Mouse (Mus musculus) heart, postnatal 0 days (tissue): ENCODE measurements around the gene Gpd2. TPM values are rescaled to one million over a fixed set of nuclear protein-coding genes. Genes with fewer than 3 reads are reported as not detected.

Experiments used
- ATAC-seq: fragments of 200-750 bp; cut with Nextera tagmentation; 2 replicates; pipeline ENCODE4 v1.8.0; 2017; ENCODE audit warnings: low read depth, moderate number of reproducible peaks, moderate library complexity; ENCODE audit not compliant: insufficient read depth
- DNase-seq: peaks from one replicate; pipeline ENCODE4 v3.0.0-alpha.2; 2016; ENCODE audit warnings: low spot score
- H3K27ac ChIP-seq: fragments of 300-500 bp; sonication (generic); 2 replicates; pipeline ENCODE4 v1.5.1; 2014; ENCODE audit warnings: low read depth, mild to moderate bottlenecking
- H3K27me3 ChIP-seq: fragments of 300-500 bp; sonication (generic); 2 replicates; pipeline ENCODE4 v1.6.1; 2014; ENCODE audit warnings: low read length, mixed read lengths; ENCODE audit not compliant: control insufficient read depth, insufficient read depth
- H3K36me3 ChIP-seq: fragments of 300-500 bp; sonication (generic); replicated peaks from 2 replicates; pipeline ENCODE4 v1.6.1; 2014; ENCODE audit warnings: low read length, mixed read lengths; ENCODE audit not compliant: control insufficient read depth, insufficient read depth
- H3K4me1 ChIP-seq: fragments of 300-500 bp; sonication (generic); 2 replicates; pipeline ENCODE4 v1.6.1; 2014; ENCODE audit warnings: antibody characterized with exemption; ENCODE audit not compliant: control insufficient read depth, insufficient read depth
- H3K4me2 ChIP-seq: fragments of 300-500 bp; sonication (generic); 2 replicates; pipeline ENCODE4 v1.6.1; 2014; ENCODE audit warnings: low read depth, mild to moderate bottlenecking, low read length, moderate library complexity
- H3K4me3 ChIP-seq: fragments of 300-500 bp; sonication (generic); 2 replicates; pipeline ENCODE4 v1.5.1; 2014; ENCODE audit warnings: low read depth, low read length
- H3K9ac ChIP-seq: fragments of 300-500 bp; sonication (generic); replicated peaks from 2 replicates; pipeline ENCODE4 v1.6.1; 2014; ENCODE audit warnings: low read depth, low read length, mixed read lengths
- H3K9me3 ChIP-seq: fragments of 300-500 bp; sonication (generic); replicated peaks from 2 replicates; pipeline ENCODE4 v1.6.1; 2016; ENCODE audit warnings: low read length; ENCODE audit not compliant: control insufficient read depth
- CTCF ChIP-seq: IDR thresholded peaks from 2 replicates; pipeline ENCODE4 v1.5.1; 2016; ENCODE audit warnings: antibody characterized with exemption, control low read depth, low read depth
- EP300 ChIP-seq: IDR thresholded peaks from 2 replicates; pipeline ENCODE4 v1.6.1; 2016; ENCODE audit warnings: antibody characterized with exemption, low read depth
- WGBS: fragments of 180-500 bp; shearing (Covaris S2); extraction: QIAGEN DNeasy Blood & Tissue Kit; methylation state at CpG from one replicate; pipeline ENCODE4 v1.1.7; 2014; 5-methylcytosine and 5-hydroxymethylcytosine counted together
- polyA plus RNA-seq: library from polyadenylated mRNA; unstranded; fragments of >200 nt; fragmentation: Nextera tagmentation; extraction: Ambion mirVana; gene quantifications from 2 replicates; pipeline ENCODE4 v1.2.1, GENCODE M21; 2015
- total RNA-seq: library from RNA; depleted of rRNA; stranded (reverse); fragments of >200 nt; gene quantifications from 2 replicates; pipeline ENCODE4 v1.2.3, GENCODE M21; 2014; ENCODE audit warnings: low replicate concordance

Gpd2 gene
- total and polyA plus RNA-seq, 2 experiments from 2014 or later, result 9.0 to 10.6 TPM

GRCm38 (mm10) chr2:57267394-57267716 lies 29.9 kb downstream of the Gpd2 start:
- Histone ChIP-seq H3K4me1 (peaks cover 3% of the 10 kb centered on the region; the same call in 1 of the 2 replicates), H3K4me3 (no peak overlapping the region), H3K27ac (no peak overlapping the region), H3K9ac (no peak overlapping the region), H3K27me3 (no peaks in the 10 kb centered on the region), H3K9me3 (no peaks in the 10 kb centered on the region), H3K36me3 (no peaks in the 10 kb centered on the region), H3K4me2 (no peak overlapping the region)
- whole genome bisulfite sequencing, result 55% methylated on average over 7 of the region's 7 CpGs
- DNase-seq, result no peak
- no peak for ATAC-seq
- no peak for TF ChIP-seq CTCF
- TF ChIP-seq EP300, result no peak

- no peak overlapping the region for H3K4me3 ChIP-seq
- peaks cover 3% of the 10 kb centered on the region; the same call in 1 of the 2 replicates for H3K4me1 ChIP-seq
- DNase-seq (no peak), ATAC-seq (no peak)
- no peak overlapping the region for H3K4me2 ChIP-seq
- no peak overlapping the region for H3K9ac ChIP-seq
- no peaks in the 10 kb centered on the region for H3K9me3 ChIP-seq
- no peaks in the 10 kb centered on the region for H3K36me3 ChIP-seq
- H3K27me3 ChIP-seq, result no peaks in the 10 kb centered on the region
- 80% methylated on average over 7 of the region's 7 CpGs for WGBS
- H3K27ac ChIP-seq, result no peak overlapping the region
- TF ChIP-seq EP300, result no peak
- TF ChIP-seq CTCF, result no peak
Measured at GRCm38 (mm10) chr2:57267896-57268295, 30.5 kb downstream of the Gpd2 start.

GRCm38 (mm10) chr2:57268839-57269238 lies 31.4 kb downstream of the Gpd2 start:
- DNase-seq, result no peak

GRCm38 (mm10) chr2:57269690-57270435 lies 32.4 kb downstream of the Gpd2 start:
- TF ChIP-seq CTCF (no peak), EP300 (no peak)
- H3K27me3 ChIP-seq, result no peaks in the 10 kb centered on the region
- H3K4me1 ChIP-seq, result peaks cover 3% of the 10 kb centered on the region; the same call in 1 of the 2 replicates
- 55% methylated on average over 13 of the region's 13 CpGs for WGBS
- ATAC-seq, result no peak
- H3K9ac ChIP-seq, result no peak overlapping the region
- no peaks in the 10 kb centered on the region for H3K36me3 ChIP-seq
- no peak overlapping the region for H3K27ac ChIP-seq
- H3K4me2 ChIP-seq, result no peak overlapping the region
- H3K9me3 ChIP-seq, result no peaks in the 10 kb centered on the region
- DNase-seq, result no peak
- H3K4me3 ChIP-seq, result no peak overlapping the region

More at GRCm38 (mm10) chr2:57268839-57269238, 31.4 kb downstream of the Gpd2 start:
- no peak overlapping the region for H3K4me2 ChIP-seq
- H3K4me1 ChIP-seq, result peaks cover 3% of the 10 kb centered on the region; the same call in 1 of the 2 replicates
- no peaks in the 10 kb centered on the region for H3K27me3 ChIP-seq
- no peak overlapping the region for H3K4me3 ChIP-seq
- no peak for TF ChIP-seq CTCF
- TF ChIP-seq EP300, result no peak
- no peak for ATAC-seq
- no peak overlapping the region for H3K27ac ChIP-seq
- WGBS, result 77% methylated on average over 3 of the region's 3 CpGs
- no peaks in the 10 kb centered on the region for H3K36me3 ChIP-seq
- no peaks in the 10 kb centered on the region for H3K9me3 ChIP-seq
- no peak overlapping the region for H3K9ac ChIP-seq

- 38% methylated on average over 10 of the region's 10 CpGs for WGBS
- TF ChIP-seq CTCF, result no peak
- no peak for TF ChIP-seq EP300
- no peak overlapping the region for H3K27ac ChIP-seq
- no peak overlapping the region for H3K9ac ChIP-seq
- no peaks in the 10 kb centered on the region for H3K36me3 ChIP-seq
- H3K9me3 ChIP-seq, result no peaks in the 10 kb centered on the region
- ATAC-seq, result no peak
- H3K4me1 ChIP-seq, result no peaks in the 10 kb centered on the region
- H3K4me2 ChIP-seq, result no peak overlapping the region
- DNase-seq, result no peak
- H3K27me3 ChIP-seq, result no peaks in the 10 kb centered on the region
- no peak overlapping the region for H3K4me3 ChIP-seq
Measured at GRCm38 (mm10) chr2:57280190-57280723, 42.8 kb downstream of the Gpd2 start.
